Mouse (Mus musculus): ENCODE measurements around the gene Erc2. TPM values are rescaled to one million over a fixed set of nuclear protein-coding genes. Genes with fewer than 3 reads are reported as not detected.

The Erc2 gene
- polyA plus RNA-seq, 1 experiment from 2014 or later: 4.3 TPM

GRCm38 (mm10) chr14:28300095-28300494 lies 677.9 kb downstream of the Erc2 start:
- H3K36me3 ChIP-seq (ENCODE audit: control insufficient read depth, insufficient read depth, low read length): no peaks in the 10 kb centered on the region
- WGBS: 72% methylated on average over 6 of the region's 6 CpGs
- ATAC-seq (ENCODE audit: low read depth) (no peak), DNase-seq (ENCODE audit: low spot score) (no peak)
- no peaks in the 10 kb centered on the region for H3K9me3 ChIP-seq (ENCODE audit: control insufficient read depth, low read length)
- H3K4me1 ChIP-seq (ENCODE audit: control insufficient read depth, insufficient read depth, low read length): 0 out of 2 replicates have a peak, but pooled peaks cover 3% of the 10 kb centered on the region
- no peaks in the 10 kb centered on the region for H3K27me3 ChIP-seq (replicated peaks; ENCODE audit: control insufficient read depth, insufficient read depth, low read length)
- H3K27ac ChIP-seq (replicated peaks; ENCODE audit: low read depth, low read length): no peak overlapping the region
- H3K9ac ChIP-seq (ENCODE audit: low read depth, low read length): no peak overlapping the region
- no peak overlapping the region for H3K4me3 ChIP-seq (ENCODE audit: low read depth, low read length)
- no peak overlapping the region for H3K4me2 ChIP-seq (ENCODE audit: low read depth, low read length)

- no peak overlapping the region for H3K27ac ChIP-seq (replicated peaks; ENCODE audit: low read depth, low read length)
- no peaks in the 10 kb centered on the region for H3K9me3 ChIP-seq (ENCODE audit: control insufficient read depth, low read length)
- no peak for DNase-seq (ENCODE audit: low spot score)
- no peak overlapping the region for H3K4me2 ChIP-seq (ENCODE audit: low read depth, low read length)
- H3K9ac ChIP-seq (ENCODE audit: low read depth, low read length): no peak overlapping the region
- no peaks in the 10 kb centered on the region for H3K27me3 ChIP-seq (replicated peaks; ENCODE audit: control insufficient read depth, insufficient read depth, low read length)
- WGBS: 41% methylated on average over 5 of the region's 5 CpGs
- no peaks in the 10 kb centered on the region for H3K36me3 ChIP-seq (ENCODE audit: control insufficient read depth, insufficient read depth, low read length)
- no peak for ATAC-seq (ENCODE audit: low read depth)
- H3K4me1 ChIP-seq (ENCODE audit: control insufficient read depth, insufficient read depth, low read length): no peaks in the 10 kb centered on the region
- H3K4me3 ChIP-seq (ENCODE audit: low read depth, low read length): no peak overlapping the region
Observed at GRCm38 (mm10) chr14:28301251-28301650, 679.0 kb downstream of the Erc2 start.

- H3K4me1 ChIP-seq (ENCODE audit: control insufficient read depth, insufficient read depth, low read length): no peaks in the 10 kb centered on the region
- WGBS: 81% methylated on average over 5 of the region's 5 CpGs
Observed at GRCm38 (mm10) chr14:28304131-28304530, 681.9 kb downstream of the Erc2 start.

GRCm38 (mm10) chr14:28308661-28309060 lies 686.4 kb downstream of the Erc2 start:
- 71% methylated on average over 1 of the region's 1 CpGs for WGBS
- Histone ChIP-seq H3K36me3 (ENCODE audit: control insufficient read depth, insufficient read depth, low read length) (no peaks in the 10 kb centered on the region), H3K9ac (ENCODE audit: low read depth, low read length) (no peak overlapping the region), H3K4me2 (ENCODE audit: low read depth, low read length) (no peak overlapping the region), H3K4me3 (ENCODE audit: low read depth, low read length) (no peak overlapping the region), H3K4me1 (ENCODE audit: control insufficient read depth, insufficient read depth, low read length) (0 out of 2 replicates have a peak, but pooled peaks cover under 1% of the 10 kb centered on the region), H3K27me3 (replicated peaks; ENCODE audit: control insufficient read depth, insufficient read depth, low read length) (no peaks in the 10 kb centered on the region), H3K9me3 (ENCODE audit: control insufficient read depth, low read length) (no peaks in the 10 kb centered on the region), H3K27ac (replicated peaks; ENCODE audit: low read depth, low read length) (no peak overlapping the region)
- ATAC-seq (ENCODE audit: low read depth) (no peak), DNase-seq (ENCODE audit: low spot score) (no peak)

More at GRCm38 (mm10) chr14:28304131-28304530, 681.9 kb downstream of the Erc2 start:
- H3K4me2 ChIP-seq (ENCODE audit: low read depth, low read length): no peak overlapping the region
- H3K9me3 ChIP-seq (ENCODE audit: control insufficient read depth, low read length): no peaks in the 10 kb centered on the region
- no peak overlapping the region for H3K9ac ChIP-seq (ENCODE audit: low read depth, low read length)
- H3K4me3 ChIP-seq (ENCODE audit: low read depth, low read length): no peak overlapping the region
- DNase-seq (ENCODE audit: low spot score) (no peak), ATAC-seq (ENCODE audit: low read depth) (no peak)
- no peaks in the 10 kb centered on the region for H3K27me3 ChIP-seq (replicated peaks; ENCODE audit: control insufficient read depth, insufficient read depth, low read length)
- no peaks in the 10 kb centered on the region for H3K36me3 ChIP-seq (ENCODE audit: control insufficient read depth, insufficient read depth, low read length)
- H3K27ac ChIP-seq (replicated peaks; ENCODE audit: low read depth, low read length): no peak overlapping the region

- Histone ChIP-seq H3K36me3 (ENCODE audit: control insufficient read depth, insufficient read depth, low read length) (no peaks in the 10 kb centered on the region), H3K27ac (replicated peaks; ENCODE audit: low read depth, low read length) (no peak overlapping the region), H3K27me3 (replicated peaks; ENCODE audit: control insufficient read depth, insufficient read depth, low read length) (no peaks in the 10 kb centered on the region), H3K4me2 (ENCODE audit: low read depth, low read length) (no peak overlapping the region), H3K9ac (ENCODE audit: low read depth, low read length) (no peak overlapping the region), H3K4me3 (ENCODE audit: low read depth, low read length) (no peak overlapping the region), H3K9me3 (ENCODE audit: control insufficient read depth, low read length) (no peaks in the 10 kb centered on the region), H3K4me1 (ENCODE audit: control insufficient read depth, insufficient read depth, low read length) (peaks cover 12% of the 10 kb centered on the region; the same call in 1 of the 2 replicates)
- no peak for DNase-seq (ENCODE audit: low spot score)
- ATAC-seq (ENCODE audit: low read depth): no peak
- WGBS: 56% methylated on average over 7 of the region's 7 CpGs
Observed at GRCm38 (mm10) chr14:28316851-28317250, 694.6 kb downstream of the Erc2 start.

GRCm38 (mm10) chr14:28321916-28322534 lies 699.8 kb downstream of the Erc2 start:
- no peaks in the 10 kb centered on the region for H3K27me3 ChIP-seq (replicated peaks; ENCODE audit: control insufficient read depth, insufficient read depth, low read length)
- ATAC-seq (ENCODE audit: low read depth): no peak
- no peak overlapping the region for H3K4me2 ChIP-seq (ENCODE audit: low read depth, low read length)
- H3K9me3 ChIP-seq (ENCODE audit: control insufficient read depth, low read length): no peaks in the 10 kb centered on the region
- H3K4me3 ChIP-seq (ENCODE audit: low read depth, low read length): no peak overlapping the region
- H3K9ac ChIP-seq (ENCODE audit: low read depth, low read length): no peak overlapping the region
- no peak overlapping the region for H3K27ac ChIP-seq (replicated peaks; ENCODE audit: low read depth, low read length)
- no peaks in the 10 kb centered on the region for H3K36me3 ChIP-seq (ENCODE audit: control insufficient read depth, insufficient read depth, low read length)
- no peak for DNase-seq (ENCODE audit: low spot score)
- H3K4me1 ChIP-seq (ENCODE audit: control insufficient read depth, insufficient read depth, low read length): no peaks in the 10 kb centered on the region
- WGBS: 86% methylated on average over 5 of the region's 5 CpGs

- H3K4me1 ChIP-seq (ENCODE audit: control insufficient read depth, insufficient read depth, low read length): no peaks in the 10 kb centered on the region
- no peak overlapping the region for H3K9ac ChIP-seq (ENCODE audit: low read depth, low read length)
- H3K36me3 ChIP-seq (ENCODE audit: control insufficient read depth, insufficient read depth, low read length): no peaks in the 10 kb centered on the region
- no peaks in the 10 kb centered on the region for H3K27me3 ChIP-seq (replicated peaks; ENCODE audit: control insufficient read depth, insufficient read depth, low read length)
- H3K4me3 ChIP-seq (ENCODE audit: low read depth, low read length): no peak overlapping the region
- DNase-seq (ENCODE audit: low spot score): no peak
- no peak for ATAC-seq (ENCODE audit: low read depth)
- no peak overlapping the region for H3K27ac ChIP-seq (replicated peaks; ENCODE audit: low read depth, low read length)
- no peak overlapping the region for H3K4me2 ChIP-seq (ENCODE audit: low read depth, low read length)
- no peaks in the 10 kb centered on the region for H3K9me3 ChIP-seq (ENCODE audit: control insufficient read depth, low read length)
- WGBS: 74% methylated on average over 2 of the region's 2 CpGs
Observed at GRCm38 (mm10) chr14:28323243-28323642, 701.0 kb downstream of the Erc2 start.

- Histone ChIP-seq H3K9me3 (ENCODE audit: control insufficient read depth, low read length) (no peaks in the 10 kb centered on the region), H3K36me3 (ENCODE audit: control insufficient read depth, insufficient read depth, low read length) (no peaks in the 10 kb centered on the region), H3K4me1 (ENCODE audit: control insufficient read depth, insufficient read depth, low read length) (no peaks in the 10 kb centered on the region), H3K4me2 (ENCODE audit: low read depth, low read length) (no peak overlapping the region), H3K4me3 (ENCODE audit: low read depth, low read length) (no peak overlapping the region), H3K27me3 (replicated peaks; ENCODE audit: control insufficient read depth, insufficient read depth, low read length) (no peaks in the 10 kb centered on the region), H3K27ac (replicated peaks; ENCODE audit: low read depth, low read length) (no peak overlapping the region), H3K9ac (ENCODE audit: low read depth, low read length) (no peak overlapping the region)
- 75% methylated on average over 2 of the region's 2 CpGs for WGBS
- ATAC-seq (ENCODE audit: low read depth) (no peak), DNase-seq (ENCODE audit: low spot score) (no peak)
Observed at GRCm38 (mm10) chr14:28323727-28324126, 701.5 kb downstream of the Erc2 start.

- Histone ChIP-seq H3K27ac (replicated peaks; ENCODE audit: low read depth, low read length) (no peak overlapping the region), H3K4me3 (ENCODE audit: low read depth, low read length) (no peak overlapping the region), H3K36me3 (ENCODE audit: control insufficient read depth, insufficient read depth, low read length) (no peaks in the 10 kb centered on the region), H3K4me1 (ENCODE audit: control insufficient read depth, insufficient read depth, low read length) (no peaks in the 10 kb centered on the region), H3K9ac (ENCODE audit: low read depth, low read length) (no peak overlapping the region), H3K27me3 (replicated peaks; ENCODE audit: control insufficient read depth, insufficient read depth, low read length) (no peaks in the 10 kb centered on the region), H3K9me3 (ENCODE audit: control insufficient read depth, low read length) (no peaks in the 10 kb centered on the region), H3K4me2 (ENCODE audit: low read depth, low read length) (no peak overlapping the region)
- no peak for ATAC-seq (ENCODE audit: low read depth)
- no peak for DNase-seq (ENCODE audit: low spot score)
- 58% methylated on average over 7 of the region's 7 CpGs for WGBS
Observed at GRCm38 (mm10) chr14:28326456-28326855, 704.2 kb downstream of the Erc2 start.

Measured in embryonic facial prominence, embryonic 14.5 days (tissue).